Mouse (Mus musculus): ENCODE measurements around the gene Gsg1l2. TPM values are rescaled to one million over a fixed set of nuclear protein-coding genes. Genes with fewer than 3 reads are reported as not detected.

Gene Gsg1l2
- polyA plus RNA-seq, 1 experiment from 2014 or later = not detected

GRCm38 (mm10) chr11:67835408-67836078, 61.1 kb downstream of the Gsg1l2 start:
- H3K36me3 ChIP-seq (ENCODE audit: control insufficient read depth, insufficient read depth) = no peaks in the 10 kb centered on the region
- no peaks in the 10 kb centered on the region for H3K9me3 ChIP-seq (ENCODE audit: control insufficient read depth, low read length)
- H3K4me2 ChIP-seq (ENCODE audit: low read length) = no peak overlapping the region
- H3K27ac ChIP-seq (ENCODE audit: low read length) = no peak overlapping the region
- no peak overlapping the region for H3K9ac ChIP-seq (replicated peaks; ENCODE audit: low read depth, low read length)
- no peak overlapping the region for H3K4me3 ChIP-seq (replicated peaks; ENCODE audit: low read length)
- ATAC-seq = no peak
- H3K27me3 ChIP-seq (replicated peaks; ENCODE audit: control insufficient read depth, insufficient read depth, low read length) = no peaks in the 10 kb centered on the region
- 91% methylated on average over 10 of the region's 10 CpGs for WGBS
- no peaks in the 10 kb centered on the region for H3K4me1 ChIP-seq (replicated peaks; ENCODE audit: control insufficient read depth, insufficient read depth, low read length)

Other genes starting within 250 kb of the Gsg1l2 start
- not detected in 2 replicates for gene Rcvrn, start 79.3 kb upstream of the Gsg1l2 start, polyA plus RNA-seq (2015; fragmentation: Nextera tagmentation; extraction: Ambion mirVana)
- 0.05 TPM in 1 of 2 replicates, not detected in the other for gene Glp2r, start 3.5 kb upstream of the Gsg1l2 start, polyA plus RNA-seq (2015; fragmentation: Nextera tagmentation; extraction: Ambion mirVana)
- gene Dhrs7c, start 23.6 kb downstream of the Gsg1l2 start, polyA plus RNA-seq (2015; fragmentation: Nextera tagmentation; extraction: Ambion mirVana) = not detected in 2 replicates
- 3.0 and 3.8 TPM in 2 replicates for gene Usp43, start 147.5 kb downstream of the Gsg1l2 start, polyA plus RNA-seq (2015; fragmentation: Nextera tagmentation; extraction: Ambion mirVana)
- 1.8 and 2.3 TPM in 2 replicates for gene Cfap52, start 191.0 kb downstream of the Gsg1l2 start, polyA plus RNA-seq (2015; fragmentation: Nextera tagmentation; extraction: Ambion mirVana)
- gene Stx8, start 191.6 kb downstream of the Gsg1l2 start, polyA plus RNA-seq (2015; fragmentation: Nextera tagmentation; extraction: Ambion mirVana) = 66.6 and 68.2 TPM in 2 replicates

Data from forebrain, embryonic 16.5 days (tissue).